Mouse (Mus musculus) E14TG2a.4 (cell line): ENCODE measurements around the gene Kctd14.

Source experiments
- H3K27me3 ChIP-seq: 2 replicates; pipeline ENCODE4 v1.6.1; 2014; ENCODE audit warnings: low read length, control low read depth; ENCODE audit not compliant: insufficient read depth
- H3K36me3 ChIP-seq: 2 replicates; pipeline ENCODE4 v1.6.1; 2014; ENCODE audit warnings: low read length, control low read depth; ENCODE audit not compliant: insufficient read depth
- H3K4me1 ChIP-seq: replicated peaks from 2 replicates; pipeline ENCODE4 v1.6.1; 2014; ENCODE audit warnings: low read depth, low read length, control low read depth
- H3K4me3 ChIP-seq: replicated peaks from 2 replicates; pipeline ENCODE4 v1.5.1; 2014; ENCODE audit warnings: mild to moderate bottlenecking, low read length
- H3K9me3 ChIP-seq: 2 replicates; pipeline ENCODE4 v1.6.1; 2014; ENCODE audit warnings: low read length, control low read depth
- CTCF ChIP-seq: conservative IDR thresholded peaks from 2 replicates; pipeline ENCODE4 v1.5.1; 2014; ENCODE audit warnings: low read length
- NANOG ChIP-seq: IDR thresholded peaks from 2 replicates; pipeline ENCODE4 v1.6.1; 2014; ENCODE audit warnings: borderline replicate concordance, low read length, mixed read lengths
- POU5F1 ChIP-seq: IDR thresholded peaks from 2 replicates; pipeline ENCODE4 v1.6.1; 2014; ENCODE audit warnings: low read length, borderline replicate concordance

The Kctd14 gene

DNA sequence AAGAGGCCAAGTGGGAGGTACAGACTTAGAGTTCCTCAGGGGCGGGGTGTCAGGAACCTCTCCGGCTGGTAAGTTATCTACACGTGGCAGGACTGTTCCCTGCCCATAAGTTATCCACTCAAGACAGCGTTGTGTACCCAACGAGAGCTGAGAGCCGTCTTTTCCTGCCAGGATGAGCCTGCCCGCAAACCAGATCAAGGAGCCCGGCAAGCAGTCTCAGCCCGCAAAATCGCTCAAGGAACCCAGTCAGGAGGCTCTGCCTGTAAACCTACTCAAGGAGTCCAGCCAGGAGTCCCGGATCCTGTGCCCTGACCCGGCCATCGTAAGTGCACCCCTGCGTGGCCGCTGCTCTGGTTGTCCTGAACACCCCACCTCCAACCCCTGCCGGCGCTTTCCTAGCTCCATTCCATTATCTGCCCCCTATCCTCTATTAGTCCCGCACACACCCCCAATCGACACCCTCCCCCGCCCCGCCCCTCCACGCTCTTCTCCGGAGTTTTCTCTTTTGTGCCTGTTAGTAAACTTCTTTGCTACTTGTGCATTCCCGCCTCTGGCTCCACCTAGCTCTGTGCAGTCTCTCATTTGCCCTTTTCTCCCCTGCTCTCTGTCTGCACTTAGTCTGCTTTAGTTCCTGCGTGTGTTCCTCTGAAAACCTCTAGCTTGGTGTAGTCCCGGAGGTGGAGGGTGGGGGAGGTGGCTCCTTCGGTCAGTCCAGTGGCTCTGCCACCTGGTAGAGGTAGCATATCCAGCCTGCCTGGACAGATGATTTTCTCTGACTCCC, 2.2 kb downstream of the Kctd14 start:
- Histone ChIP-seq H3K4me1 (peaks cover 12% of the 10 kb centered on the region), H3K27me3 (peaks cover 17% of the 10 kb centered on the region), H3K4me3 (peak overlapping the region; percentile 73), H3K9me3 (peaks cover 4% of the 10 kb centered on the region; the same call in 1 of the 2 replicates), H3K36me3 (no peaks in the 10 kb centered on the region)
- TF ChIP-seq NANOG (no peak), POU5F1 (no peak), CTCF (no peak)

GRCm38 (mm10) chr7:97454795-97455194, 3.7 kb downstream of the Kctd14 start:
- Histone ChIP-seq H3K4me1 (peaks cover 12% of the 10 kb centered on the region), H3K9me3 (no peaks in the 10 kb centered on the region), H3K27me3 (peaks cover 17% of the 10 kb centered on the region), H3K36me3 (no peaks in the 10 kb centered on the region), H3K4me3 (no peak overlapping the region)
- TF ChIP-seq NANOG = no peak
- no peak for TF ChIP-seq POU5F1
- TF ChIP-seq CTCF = no peak

GRCm38 (mm10) chr7:97455577-97455976, 4.5 kb downstream of the Kctd14 start:
- no peak overlapping the region for H3K4me3 ChIP-seq
- peaks cover 17% of the 10 kb centered on the region for H3K27me3 ChIP-seq
- TF ChIP-seq CTCF (no peak), POU5F1 (no peak), NANOG (no peak)
- H3K4me1 ChIP-seq = peaks cover 12% of the 10 kb centered on the region
- no peaks in the 10 kb centered on the region for H3K36me3 ChIP-seq
- H3K9me3 ChIP-seq = no peaks in the 10 kb centered on the region

GRCm38 (mm10) chr7:97473001-97473400, 21.9 kb downstream of the Kctd14 start:
- 0 out of 2 replicates have a peak, but pooled peaks cover 4% of the 10 kb centered on the region for H3K4me1 ChIP-seq
- H3K36me3 ChIP-seq = no peaks in the 10 kb centered on the region
- no peak overlapping the region for H3K4me3 ChIP-seq
- peaks cover 8% of the 10 kb centered on the region for H3K9me3 ChIP-seq
- TF ChIP-seq POU5F1 = no peak
- no peak for TF ChIP-seq CTCF
- no peak for TF ChIP-seq NANOG
- H3K27me3 ChIP-seq = no peaks in the 10 kb centered on the region

DNA sequence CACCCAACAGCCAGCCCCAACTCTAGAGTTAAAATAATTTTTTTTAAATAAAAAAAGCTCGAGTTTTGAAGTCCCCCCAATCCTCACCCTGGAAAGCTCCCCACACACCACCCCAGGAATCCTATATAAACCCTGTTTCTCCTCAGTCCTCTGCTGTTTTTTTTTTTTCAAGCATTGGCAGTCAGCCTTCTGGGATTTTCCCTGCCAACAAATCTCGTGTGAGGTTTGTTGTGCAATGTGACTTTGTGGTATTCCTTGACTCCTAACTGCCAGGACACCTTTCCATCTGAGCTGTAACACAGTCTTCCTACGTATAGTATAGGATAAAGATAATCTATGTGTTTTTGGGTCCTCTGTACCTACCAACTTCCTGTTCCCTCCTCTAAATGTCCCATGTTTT, 28.2 kb downstream of the Kctd14 start:
- Histone ChIP-seq H3K27me3 (no peaks in the 10 kb centered on the region), H3K4me3 (no peak overlapping the region), H3K36me3 (peaks cover 8% of the 10 kb centered on the region), H3K9me3 (peaks cover 19% of the 10 kb centered on the region), H3K4me1 (peaks cover 36% of the 10 kb centered on the region)
- no peak for TF ChIP-seq POU5F1
- no peak for TF ChIP-seq CTCF
- no peak for TF ChIP-seq NANOG

- no peak for TF ChIP-seq NANOG
- no peak for TF ChIP-seq POU5F1
- no peak for TF ChIP-seq CTCF
- H3K9me3 ChIP-seq = peaks cover 19% of the 10 kb centered on the region
- H3K4me1 ChIP-seq = peaks cover 34% of the 10 kb centered on the region
- H3K4me3 ChIP-seq = peak overlapping the region; percentile 90
- H3K27me3 ChIP-seq = no peaks in the 10 kb centered on the region
- peaks cover 17% of the 10 kb centered on the region for H3K36me3 ChIP-seq
These were observed 29.2 kb downstream of the Kctd14 start for GRCm38 (mm10) chr7:97480290-97480689.

DNA sequence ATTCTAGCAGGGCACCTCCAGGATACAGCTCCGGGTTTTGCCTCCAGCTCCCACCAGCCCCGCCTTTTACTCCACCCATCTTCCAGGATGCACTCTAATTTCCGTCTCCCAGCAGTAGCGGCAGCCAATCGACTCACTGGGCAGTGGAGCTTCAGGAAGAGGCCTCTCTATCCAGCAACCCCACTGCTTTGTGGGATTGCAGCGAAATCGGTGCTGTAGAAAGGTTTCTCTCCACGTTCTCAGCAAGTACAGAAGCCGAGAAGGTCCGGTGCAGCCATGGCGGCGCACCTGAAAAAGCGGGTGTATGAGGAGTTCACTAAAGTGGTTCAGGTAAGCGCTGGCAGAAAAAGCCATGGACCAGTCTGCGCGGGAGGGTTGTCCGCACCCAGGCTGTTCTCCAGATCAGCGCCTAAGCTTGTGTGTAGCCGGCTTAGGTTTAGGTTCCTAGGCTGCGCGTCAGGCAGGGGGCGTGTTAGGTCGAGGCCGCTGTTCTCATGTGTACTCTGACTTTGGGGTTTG, 29.8 kb downstream of the Kctd14 start, which contains the start of gene Ints4:
Gene Ints4, plus strand, starts transcription at position 136 of the 519 bp plus-strand sequence.
- TF ChIP-seq CTCF (no peak), POU5F1 (no peak), NANOG (no peak)
- Histone ChIP-seq H3K36me3 (peaks cover 23% of the 10 kb centered on the region), H3K9me3 (peaks cover 19% of the 10 kb centered on the region), H3K4me3 (peak within 1 kb of the TSS; percentile 90), H3K27me3 (no peaks in the 10 kb centered on the region), H3K4me1 (peaks cover 32% of the 10 kb centered on the region)

DNA sequence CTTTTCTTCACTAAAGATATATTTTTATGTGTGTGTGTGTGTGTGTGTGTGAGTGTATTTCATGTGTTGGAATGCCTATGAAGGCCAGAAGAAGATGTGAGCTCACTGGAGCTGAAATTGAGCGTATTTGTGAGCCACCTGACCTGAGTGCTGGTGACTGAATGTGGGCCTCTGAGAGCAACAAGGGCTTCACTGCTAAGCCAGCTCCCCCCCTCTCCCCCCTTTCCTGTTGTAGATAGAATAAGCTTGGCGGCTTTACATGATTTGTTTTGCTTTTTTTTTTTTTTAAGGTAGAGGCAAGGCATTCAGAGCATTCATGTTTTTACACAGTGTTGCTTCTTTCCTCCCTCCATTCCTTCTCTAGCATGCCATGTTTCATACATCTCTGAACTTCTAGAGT, 32.3 kb downstream of the Kctd14 start:
- TF ChIP-seq POU5F1 (no peak), NANOG (no peak), CTCF (no peak)
- no peak overlapping the region for H3K4me3 ChIP-seq
- H3K27me3 ChIP-seq = no peaks in the 10 kb centered on the region

DNA sequence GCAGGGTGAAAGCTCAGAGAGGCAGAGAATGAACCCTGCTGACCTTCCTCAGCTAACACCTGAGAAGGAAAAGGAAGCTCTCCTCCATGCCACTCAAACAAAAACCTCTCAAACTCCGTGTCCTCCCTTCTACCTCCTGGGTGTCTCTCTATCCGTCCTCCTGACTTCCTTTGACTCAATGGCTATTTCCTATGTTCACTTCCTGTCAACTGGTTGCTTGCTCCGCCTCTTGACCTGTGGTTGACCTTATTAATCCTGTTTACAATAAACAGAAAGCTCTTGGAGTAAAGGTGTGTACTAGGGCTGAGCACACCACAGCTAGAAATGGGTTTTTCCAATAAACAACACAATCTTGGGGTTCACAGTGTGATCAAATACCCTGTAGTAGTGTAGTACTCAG, 40.0 kb downstream of the Kctd14 start:
- H3K27me3 ChIP-seq = no peaks in the 10 kb centered on the region
- H3K9me3 ChIP-seq = no peaks in the 10 kb centered on the region
- TF ChIP-seq NANOG (peak; percentile 28; the same call in 1 of the 2 replicates), POU5F1 (no peak)
- peaks cover 27% of the 10 kb centered on the region for H3K4me1 ChIP-seq
- peaks cover 71% of the 10 kb centered on the region for H3K36me3 ChIP-seq
- 0 out of 2 replicates have a peak overlapping the region, but pooled peaks have one; percentile 8 for H3K4me3 ChIP-seq

More for the DNA sequence above, 32.3 kb downstream of the Kctd14 start:
- Histone ChIP-seq H3K9me3 (peaks cover 8% of the 10 kb centered on the region), H3K4me1 (peaks cover 32% of the 10 kb centered on the region), H3K36me3 (peaks cover 48% of the 10 kb centered on the region)
